Mouse (Mus musculus): ENCODE results near the gene Bmpr2.
A peak's percentile ranks its signal among the peaks of the same experiment; 100 is the strongest.

DNA sequence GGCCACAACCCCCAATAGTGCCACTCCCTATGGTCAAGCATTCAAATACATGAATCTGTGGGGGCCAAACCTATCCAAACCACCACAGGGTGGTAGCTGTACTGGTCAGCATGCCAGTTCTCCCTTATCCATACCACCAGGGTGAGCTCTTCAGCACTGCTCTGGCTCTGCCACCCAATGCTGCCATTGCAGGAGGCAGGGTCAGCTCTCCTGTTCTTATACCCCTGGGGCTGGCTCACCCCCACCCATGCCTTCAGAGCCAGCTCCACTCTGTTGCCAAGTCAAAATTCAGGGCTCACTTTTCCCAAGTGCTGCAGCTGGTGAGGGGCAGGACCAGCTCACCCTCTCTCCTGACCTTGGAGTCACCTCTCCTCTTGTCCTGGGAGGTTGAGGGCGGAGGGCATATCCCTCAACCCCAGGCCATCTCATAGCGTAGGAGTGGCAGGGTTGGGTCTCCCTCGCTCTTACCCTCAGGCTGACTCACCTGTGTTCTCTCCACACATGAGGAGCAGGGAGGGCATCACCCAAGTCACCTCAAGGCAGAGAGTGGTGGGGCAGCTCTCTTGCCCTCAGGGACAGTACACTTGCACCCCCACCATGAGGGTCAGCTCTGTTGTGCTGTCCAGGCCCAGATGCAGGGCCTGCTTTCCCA, 162.9 kb downstream of the Bmpr2 start:
- TF ChIP-seq CTCF (IDR thresholded peaks at IDR 0.05) (peak; percentile 14; the same call in 1 of the 2 replicates), EP300 (IDR thresholded peaks at IDR 0.05) (no peak)
